Mouse (Mus musculus): ENCODE data around the gene Scml2. TPM values are rescaled to one million over a fixed set of nuclear protein-coding genes. Genes with fewer than 3 reads are reported as not detected.
A peak's percentile ranks its signal among the peaks of the same experiment; 100 is the strongest.
"Not testable (repeated sequence)": the region's sequence is repeated elsewhere in the genome, so short reads cannot be mapped to it uniquely, and the experiment has no call there.

Gene Scml2
- polyA plus RNA-seq (2014; fragmentation: Nextera tagmentation; extraction: Ambion mirVana): 3.7 and 6.8 TPM in 2 replicates

GRCm38 (mm10) chrX:161116893-161117292 is at the start of gene Scml2:
Gene Scml2 (plus strand): TSS chrX:161117193.
- H3K36me3 ChIP-seq (ENCODE audit: control insufficient read depth, insufficient read depth, low read length); ATAC-seq (replicated peaks; ENCODE audit: low FRiP score): not testable (repeated sequence)
- WGBS: no CpG with 5 or more reads among the region's 14 CpGs

GRCm38 (mm10) chrX:161075576-161075975 is 41.4 kb upstream of the Scml2 start:
- not testable (repeated sequence) for H3K4me1 ChIP-seq (replicated peaks; ENCODE audit: control insufficient read depth, insufficient read depth, low read length); H3K27me3 ChIP-seq (ENCODE audit: control insufficient read depth, insufficient read depth, low read length); H3K9ac ChIP-seq (ENCODE audit: low read length); H3K36me3 ChIP-seq (ENCODE audit: control insufficient read depth, insufficient read depth, low read length); DNase-seq (ENCODE audit: low spot score); ATAC-seq (replicated peaks; ENCODE audit: low FRiP score); H3K9me3 ChIP-seq (ENCODE audit: control insufficient read depth, low read length); H3K4me3 ChIP-seq (ENCODE audit: low read depth, low read length); H3K27ac ChIP-seq (ENCODE audit: low read depth, low read length); H3K4me2 ChIP-seq (ENCODE audit: low read depth, low read length, severe bottlenecking)
- WGBS: 85% methylated on average over 6 of the region's 6 CpGs

More at GRCm38 (mm10) chrX:161116893-161117292, at the start of gene Scml2:
- H3K4me1 ChIP-seq (replicated peaks; ENCODE audit: control insufficient read depth, insufficient read depth, low read length); DNase-seq (ENCODE audit: low spot score); H3K4me2 ChIP-seq (ENCODE audit: low read depth, low read length, severe bottlenecking); H3K27me3 ChIP-seq (ENCODE audit: control insufficient read depth, insufficient read depth, low read length); H3K9ac ChIP-seq (ENCODE audit: low read length); H3K9me3 ChIP-seq (ENCODE audit: control insufficient read depth, low read length); H3K27ac ChIP-seq (ENCODE audit: low read depth, low read length); H3K4me3 ChIP-seq (ENCODE audit: low read depth, low read length): not testable (repeated sequence)

GRCm38 (mm10) chrX:161162314-161163068 is 45.5 kb downstream of the Scml2 start:
- Histone ChIP-seq H3K36me3 (ENCODE audit: control insufficient read depth, insufficient read depth, low read length) (no peaks in the 10 kb centered on the region), H3K27me3 (ENCODE audit: control insufficient read depth, insufficient read depth, low read length) (no peaks in the 10 kb centered on the region; the same call in 1 of the 2 replicates), H3K4me3 (ENCODE audit: low read depth, low read length) (peak overlapping the region; percentile 43), H3K9me3 (ENCODE audit: control insufficient read depth, low read length) (no peaks in the 10 kb centered on the region), H3K4me1 (replicated peaks; ENCODE audit: control insufficient read depth, insufficient read depth, low read length) (no peaks in the 10 kb centered on the region), H3K4me2 (ENCODE audit: low read depth, low read length, severe bottlenecking) (peak overlapping the region; percentile 58), H3K9ac (ENCODE audit: low read length) (peak overlapping the region; percentile 56), H3K27ac (ENCODE audit: low read depth, low read length) (no peak overlapping the region)
- 28% methylated on average over 17 of the region's 22 CpGs for WGBS
- peak; percentile 78 for DNase-seq (ENCODE audit: low spot score)
- peak; percentile 98 for ATAC-seq (replicated peaks; ENCODE audit: low FRiP score)

DNA sequence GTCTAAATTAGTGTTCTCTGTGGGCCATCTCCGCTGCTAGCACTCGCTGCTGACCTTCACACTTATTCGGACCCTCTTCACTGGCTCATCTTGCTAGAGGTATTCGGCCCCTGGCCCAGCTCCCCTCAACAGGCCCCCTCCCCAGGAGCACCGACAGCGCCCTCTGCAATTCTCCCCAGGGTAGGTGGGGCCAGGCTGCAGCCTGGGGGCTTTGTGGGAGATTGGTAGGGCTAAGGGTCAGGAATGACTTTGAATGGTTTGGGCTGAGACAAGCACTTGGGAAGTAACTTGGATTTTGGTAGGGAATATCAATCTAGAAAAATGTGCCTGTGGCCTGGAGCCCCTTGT is 46.0 kb downstream of the Scml2 start:
- H3K4me3 ChIP-seq (ENCODE audit: low read depth, low read length): peak overlapping the region; percentile 43
- no peak overlapping the region for H3K27ac ChIP-seq (ENCODE audit: low read depth, low read length)
- no peaks in the 10 kb centered on the region for H3K4me1 ChIP-seq (replicated peaks; ENCODE audit: control insufficient read depth, insufficient read depth, low read length)
- DNase-seq (ENCODE audit: low spot score) (no peak), ATAC-seq (replicated peaks; ENCODE audit: low FRiP score) (peak; percentile 79; the same call in 1 of the 2 replicates)
- H3K27me3 ChIP-seq (ENCODE audit: control insufficient read depth, insufficient read depth, low read length): no peaks in the 10 kb centered on the region; the same call in 1 of the 2 replicates
- H3K9me3 ChIP-seq (ENCODE audit: control insufficient read depth, low read length): no peaks in the 10 kb centered on the region
- peak overlapping the region; percentile 56 for H3K9ac ChIP-seq (ENCODE audit: low read length)
- H3K4me2 ChIP-seq (ENCODE audit: low read depth, low read length, severe bottlenecking): peak overlapping the region; percentile 58
- no peaks in the 10 kb centered on the region for H3K36me3 ChIP-seq (ENCODE audit: control insufficient read depth, insufficient read depth, low read length)
- 17% methylated on average over 6 of the region's 6 CpGs for WGBS

GRCm38 (mm10) chrX:161287156-161287555 is 170.2 kb downstream of the Scml2 start, which contains the start of gene Gm15262:
Gene Gm15262 (plus strand): TSS chrX:161287456.
- H3K4me2 ChIP-seq (ENCODE audit: low read depth, low read length, severe bottlenecking); H3K36me3 ChIP-seq (ENCODE audit: control insufficient read depth, insufficient read depth, low read length); DNase-seq (ENCODE audit: low spot score); ATAC-seq (replicated peaks; ENCODE audit: low FRiP score); H3K4me3 ChIP-seq (ENCODE audit: low read depth, low read length); H3K4me1 ChIP-seq (replicated peaks; ENCODE audit: control insufficient read depth, insufficient read depth, low read length); H3K27me3 ChIP-seq (ENCODE audit: control insufficient read depth, insufficient read depth, low read length); H3K9ac ChIP-seq (ENCODE audit: low read length); H3K9me3 ChIP-seq (ENCODE audit: control insufficient read depth, low read length); H3K27ac ChIP-seq (ENCODE audit: low read depth, low read length): not testable (repeated sequence)
- 83% methylated on average over 2 of the region's 2 CpGs for WGBS

Other genes with a start within 250 kb of the Scml2 start
- 0.24 and 0.48 TPM in 2 replicates for gene Gja6, start 210.1 kb upstream of the Scml2 start, polyA plus RNA-seq (2014; fragmentation: Nextera tagmentation; extraction: Ambion mirVana)
- gene Cdkl5, start 122.5 kb upstream of the Scml2 start, polyA plus RNA-seq (2014; fragmentation: Nextera tagmentation; extraction: Ambion mirVana): 4.3 and 4.7 TPM in 2 replicates
- not detected in 2 replicates for gene Gm15262, start 170.3 kb downstream of the Scml2 start, polyA plus RNA-seq (2014; fragmentation: Nextera tagmentation; extraction: Ambion mirVana)

All from forebrain, embryonic 11.5 days (tissue).